Mouse (Mus musculus): Measurements from ENCODE around the gene Draxin. TPM values are rescaled to one million over a fixed set of nuclear protein-coding genes. Genes with fewer than 3 reads are reported as not detected.

Draxin gene
- polyA plus RNA-seq (2015; fragmentation: Illumina TruSeq; extraction: RNeasy Lipid Tissue Mini Kit (QIAGEN cat#74804); ENCODE audit: low read depth, low replicate concordance), result 0.27 TPM

GRCm38 (mm10) chr4:148130561-148131413 is at the start of gene Draxin:
Draxin (minus strand) TSS chr4:148130698.

DNA sequence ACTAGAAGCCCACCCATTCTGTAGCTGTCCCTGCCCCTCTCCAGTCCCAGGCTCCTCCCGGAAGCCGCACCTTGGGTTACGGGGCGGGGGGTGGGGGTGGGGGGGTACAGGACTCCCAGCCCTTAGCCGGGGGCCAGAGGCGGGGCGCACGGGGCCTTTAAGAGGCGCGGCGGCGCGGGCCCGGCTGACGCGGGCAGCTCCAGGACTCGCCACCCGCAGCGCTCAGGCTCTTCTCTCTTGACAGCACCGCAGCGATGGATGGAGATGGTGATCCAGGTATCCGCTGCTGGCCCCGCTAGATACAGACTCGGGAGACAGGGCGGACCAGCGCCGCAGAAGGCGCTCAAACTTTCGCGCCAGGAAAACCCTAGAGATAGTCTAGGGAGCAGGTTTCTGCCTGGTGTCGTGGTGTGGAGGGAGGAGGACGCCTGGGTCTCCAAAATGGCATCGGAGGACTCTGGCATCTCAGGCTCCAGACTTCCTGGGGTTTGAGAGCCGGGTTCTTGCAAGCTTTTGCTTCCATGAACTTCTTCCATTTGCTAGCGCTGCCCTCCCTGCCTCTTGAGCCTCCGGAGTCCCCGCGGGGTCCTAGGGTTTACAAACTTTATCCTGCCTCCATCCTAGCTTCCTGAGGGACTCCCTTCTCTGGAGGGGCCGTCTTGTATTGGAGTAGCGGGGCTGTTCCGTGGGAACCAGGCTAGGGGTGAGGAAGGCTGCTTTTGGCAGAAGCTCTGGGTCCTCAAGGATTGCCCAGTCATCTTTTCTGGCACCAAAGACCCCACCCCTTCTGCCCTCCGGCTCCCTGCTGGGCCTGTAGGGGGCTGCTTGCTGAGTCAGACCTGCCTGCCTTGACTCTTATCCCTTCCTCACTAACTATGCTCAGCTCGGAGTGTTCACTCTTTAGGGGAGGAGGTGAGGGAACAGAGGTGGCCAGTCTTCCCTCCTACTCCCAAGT is 30.2 kb upstream of the Draxin start, which contains the start of the genes Fbxo44 and Fbxo2:
Gene Fbxo44 (minus strand): TSS at position 47 of the 955 bp plus-strand sequence.
Gene Fbxo2 (plus strand): TSS at position 186 of the 955 bp plus-strand sequence.

DNA sequence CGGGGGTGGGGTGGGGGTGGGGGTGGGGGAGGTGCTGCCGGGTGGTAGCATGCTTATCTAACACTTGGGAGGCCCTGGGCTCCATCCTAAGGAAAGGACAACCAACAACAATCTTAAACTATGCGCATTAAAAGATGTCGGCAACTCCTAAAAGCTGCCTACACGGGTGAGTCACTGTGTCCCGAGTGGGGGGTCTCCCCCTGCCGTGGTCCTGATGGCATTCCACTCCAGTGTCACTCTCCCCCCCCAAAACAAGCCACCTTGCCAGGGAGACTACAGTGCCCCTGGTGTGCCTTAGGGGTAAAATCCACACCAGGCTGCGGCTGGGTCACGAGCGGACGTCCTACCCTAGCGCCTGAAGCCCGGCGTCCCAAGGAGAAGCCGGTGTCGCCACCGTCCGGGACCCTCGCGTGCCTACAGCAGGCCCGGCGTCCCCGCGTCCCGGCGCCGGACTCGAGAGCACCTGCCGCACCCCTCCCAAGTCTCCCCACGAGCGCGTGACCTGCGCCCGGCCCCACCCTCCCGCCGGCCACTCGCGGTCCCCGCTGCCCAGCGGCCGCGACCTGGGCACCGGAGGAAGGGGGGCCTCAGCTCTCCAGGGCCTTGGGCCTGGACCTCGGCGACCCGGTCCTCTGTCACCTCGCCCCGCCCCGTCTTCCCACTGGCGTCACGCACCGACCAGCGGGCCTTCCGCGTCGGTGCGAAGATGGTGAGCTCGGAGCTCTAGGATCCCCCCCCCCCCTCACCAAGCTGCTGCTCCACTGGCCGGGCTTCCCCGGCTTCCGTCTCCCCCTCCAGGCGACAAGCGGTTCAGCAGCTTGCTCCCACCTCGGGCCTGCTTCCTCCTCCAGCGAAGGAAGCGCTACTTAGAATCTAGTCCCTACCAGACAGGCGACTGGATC is 21.0 kb upstream of the Draxin start, which contains the start of gene Fbxo6:
Gene Fbxo6 (minus strand): TSS at position 874 of the 902 bp plus-strand sequence.

GRCm38 (mm10) chr4:148130133-148130532 is 365 bp downstream of the Draxin start, which contains the start of gene Mad2l2:
Mad2l2 (plus strand) TSS chr4:148130384.

DNA sequence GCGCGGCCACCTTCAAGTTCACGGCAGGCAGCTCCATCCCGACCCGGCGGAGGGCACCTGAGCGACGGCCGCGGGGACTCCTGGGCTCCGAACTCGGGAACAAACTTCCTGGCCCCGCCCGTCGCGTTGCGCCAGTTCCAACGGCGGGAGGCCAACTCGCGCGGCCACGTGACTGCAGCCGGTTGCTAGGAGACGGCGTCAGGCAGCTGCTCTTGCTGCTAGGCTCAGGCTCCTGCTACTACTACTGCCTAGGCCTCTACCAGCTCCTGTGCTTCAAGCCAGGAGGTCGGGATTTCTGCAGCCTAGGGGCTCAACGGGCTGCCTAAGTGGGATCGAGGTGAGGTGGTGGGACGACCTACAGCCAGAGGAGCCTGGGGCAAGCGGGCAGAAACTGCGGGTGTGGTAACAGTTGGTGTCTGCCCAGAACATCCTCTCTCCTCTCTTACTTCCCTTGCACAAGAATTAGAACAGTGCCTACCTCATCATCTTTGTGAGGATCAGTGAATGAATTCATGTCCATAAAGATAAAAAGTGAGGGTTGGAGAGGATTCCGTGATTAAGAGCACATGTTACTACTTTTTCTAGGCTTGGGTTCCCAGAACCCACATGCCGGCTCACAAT is 42.5 kb downstream of the Draxin start, which contains the start of gene Agtrap:
Gene Agtrap (minus strand): TSS at position 125 of the 621 bp plus-strand sequence.

Other genes with a start within 250 kb of the Draxin start
- 126 TPM for gene Mfn2, start 226.0 kb downstream of the Draxin start, polyA plus RNA-seq (2015; fragmentation: Illumina TruSeq; extraction: RNeasy Lipid Tissue Mini Kit (QIAGEN cat#74804); ENCODE audit: low read depth, low replicate concordance)
- gene Plod1, start 193.9 kb downstream of the Draxin start, polyA plus RNA-seq (2015; fragmentation: Illumina TruSeq; extraction: RNeasy Lipid Tissue Mini Kit (QIAGEN cat#74804); ENCODE audit: low read depth, low replicate concordance), result 20.9 TPM
- gene 2510039O18Rik, start 189.8 kb downstream of the Draxin start, polyA plus RNA-seq (2015; fragmentation: Illumina TruSeq; extraction: RNeasy Lipid Tissue Mini Kit (QIAGEN cat#74804); ENCODE audit: low read depth, low replicate concordance), result 16.0 TPM
- gene Nppb, start 144.9 kb downstream of the Draxin start, polyA plus RNA-seq (2015; fragmentation: Illumina TruSeq; extraction: RNeasy Lipid Tissue Mini Kit (QIAGEN cat#74804); ENCODE audit: low read depth, low replicate concordance), result not detected
- 0.59 TPM for gene Nppa, start 130.0 kb downstream of the Draxin start, polyA plus RNA-seq (2015; fragmentation: Illumina TruSeq; extraction: RNeasy Lipid Tissue Mini Kit (QIAGEN cat#74804); ENCODE audit: low read depth, low replicate concordance)
- gene Clcn6, start 91.9 kb downstream of the Draxin start, polyA plus RNA-seq (2015; fragmentation: Illumina TruSeq; extraction: RNeasy Lipid Tissue Mini Kit (QIAGEN cat#74804); ENCODE audit: low read depth, low replicate concordance), result 48.2 TPM
- gene Mthfr, start 91.6 kb downstream of the Draxin start, polyA plus RNA-seq (2015; fragmentation: Illumina TruSeq; extraction: RNeasy Lipid Tissue Mini Kit (QIAGEN cat#74804); ENCODE audit: low read depth, low replicate concordance), result 21.7 TPM
- gene Agtrap, start 42.7 kb downstream of the Draxin start, polyA plus RNA-seq (2015; fragmentation: Illumina TruSeq; extraction: RNeasy Lipid Tissue Mini Kit (QIAGEN cat#74804); ENCODE audit: low read depth, low replicate concordance), result 5.9 TPM
- 12.5 TPM for gene Mad2l2, start 314 bp downstream of the Draxin start, polyA plus RNA-seq (2015; fragmentation: Illumina TruSeq; extraction: RNeasy Lipid Tissue Mini Kit (QIAGEN cat#74804); ENCODE audit: low read depth, low replicate concordance)
- 32.3 TPM for gene Fbxo6, start 21.4 kb upstream of the Draxin start, polyA plus RNA-seq (2015; fragmentation: Illumina TruSeq; extraction: RNeasy Lipid Tissue Mini Kit (QIAGEN cat#74804); ENCODE audit: low read depth, low replicate concordance)
- gene Fbxo44, start 29.8 kb upstream of the Draxin start, polyA plus RNA-seq (2015; fragmentation: Illumina TruSeq; extraction: RNeasy Lipid Tissue Mini Kit (QIAGEN cat#74804); ENCODE audit: low read depth, low replicate concordance), result 200 TPM
- 117 TPM for gene Fbxo2, start 29.9 kb upstream of the Draxin start, polyA plus RNA-seq (2015; fragmentation: Illumina TruSeq; extraction: RNeasy Lipid Tissue Mini Kit (QIAGEN cat#74804); ENCODE audit: low read depth, low replicate concordance)
- 12.1 TPM for gene Disp3, start 157.3 kb upstream of the Draxin start, polyA plus RNA-seq (2015; fragmentation: Illumina TruSeq; extraction: RNeasy Lipid Tissue Mini Kit (QIAGEN cat#74804); ENCODE audit: low read depth, low replicate concordance)